Mouse (Mus musculus) telencephalon, adult 2 months (tissue): ENCODE data around the gene Kri1.
A peak's percentile ranks its signal among the peaks of the same experiment; 100 is the strongest.
"Not testable (repeated sequence)": the region's sequence is repeated elsewhere in the genome, so short reads cannot be mapped to it uniquely, and the experiment has no call there.

Experiments
- DNase-seq: peaks from one replicate; pipeline ENCODE4 v3.0.0-alpha.2; 2011; ENCODE audit warnings: low read depth, low spot score

Kri1 gene

DNA sequence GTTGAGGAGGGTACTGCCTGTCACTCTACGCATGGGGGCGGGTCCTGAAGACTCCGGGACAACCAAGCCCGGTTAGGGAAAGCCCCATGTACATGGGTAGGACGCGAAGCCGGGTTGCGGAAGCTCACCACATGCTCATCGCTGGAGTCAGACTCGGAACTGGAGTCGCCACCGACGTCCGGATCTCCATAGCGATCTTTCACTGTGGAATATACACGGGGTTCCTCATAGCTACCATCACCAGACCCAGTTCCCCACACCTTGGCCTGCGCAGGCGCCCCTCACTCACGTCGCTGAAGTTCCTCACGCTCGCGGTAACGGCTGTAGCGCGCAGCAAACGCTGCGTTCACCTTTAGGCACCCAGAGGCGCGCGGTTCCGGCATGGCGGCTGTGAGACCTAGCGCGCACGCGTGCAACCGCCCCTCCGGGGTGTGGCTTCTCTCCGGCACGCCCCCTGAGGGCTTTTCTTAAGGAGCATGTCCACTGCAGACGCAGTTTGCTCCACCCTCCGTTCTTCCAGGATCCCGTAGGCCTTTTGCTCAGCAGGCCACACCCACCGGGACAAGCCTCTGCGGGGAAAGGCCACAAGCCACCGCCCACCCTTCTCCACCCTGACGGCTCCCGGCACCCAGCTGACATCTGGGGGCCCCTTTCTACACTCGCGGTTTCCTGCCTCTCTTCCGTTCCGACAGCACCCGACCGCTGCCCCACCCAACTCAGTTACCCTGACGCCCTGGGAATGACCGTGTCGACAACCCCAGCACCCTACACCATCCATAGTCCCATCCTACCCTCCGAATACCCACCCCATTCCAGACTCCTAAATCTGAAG is at the start of gene Kri1:
Gene Kri1, minus strand, starts transcription at position 399 of the 832 bp plus-strand sequence.
- DNase-seq: peak; percentile 98

DNA sequence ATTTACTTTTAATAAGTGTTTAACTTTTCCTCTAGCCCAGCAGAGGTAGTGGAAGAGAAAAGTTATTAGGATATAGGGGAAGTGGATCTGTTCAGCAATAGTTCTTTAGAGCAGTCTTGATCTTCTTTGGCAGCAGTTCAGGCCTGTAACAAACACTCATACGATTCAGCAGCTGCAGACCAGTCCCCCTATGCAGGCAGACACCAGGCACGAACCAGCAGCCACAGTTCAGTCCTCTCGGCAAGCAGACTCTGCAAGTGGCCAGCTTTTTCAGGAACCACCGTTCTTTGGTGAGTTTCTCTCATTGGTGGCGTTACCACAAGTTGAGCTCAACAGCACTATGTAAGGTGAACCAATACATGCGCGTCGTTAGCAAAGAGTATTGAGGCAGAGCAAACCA is 48.7 kb upstream of the Kri1 start:
- DNase-seq: no peak

DNA sequence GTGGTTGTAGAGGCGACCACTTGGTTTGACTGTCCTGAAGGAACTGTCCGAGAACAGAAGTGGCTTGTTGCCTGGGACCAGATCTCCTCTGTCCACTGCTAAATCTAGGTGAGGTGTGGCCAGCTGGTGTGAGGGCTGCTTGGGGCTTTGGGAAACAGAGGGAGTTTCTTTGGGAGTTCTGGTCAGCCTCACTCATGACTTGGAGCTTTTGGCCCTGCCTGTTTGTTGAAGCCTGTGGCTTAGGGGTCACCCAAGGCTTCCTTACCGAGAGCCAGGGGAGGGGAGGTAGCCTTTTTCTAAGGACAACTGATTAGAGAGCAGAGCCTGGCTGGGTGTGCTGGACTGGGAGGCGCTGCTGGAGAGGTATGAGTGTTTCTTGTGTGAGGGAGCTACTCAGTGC is 47.6 kb upstream of the Kri1 start:
- no peak for DNase-seq

DNA sequence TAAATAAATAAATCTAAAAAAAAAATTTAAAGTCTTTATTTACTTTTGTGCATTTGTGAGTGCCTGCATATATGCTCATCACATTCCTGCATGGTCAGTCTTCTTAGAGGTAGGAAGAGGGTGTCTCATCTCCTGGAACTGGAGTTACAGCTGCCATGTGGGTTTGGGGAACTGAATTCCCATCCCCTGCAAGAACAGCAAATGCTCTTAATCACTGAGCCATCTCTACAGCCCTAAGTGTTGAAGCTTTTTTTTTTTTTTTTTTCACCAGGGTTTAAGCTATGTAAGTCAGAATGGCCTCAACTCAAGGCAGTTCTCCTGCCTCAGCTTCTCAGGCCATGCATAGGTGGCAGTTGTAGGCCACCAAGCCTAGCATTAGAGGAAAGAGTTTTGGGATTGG is 47.0 kb upstream of the Kri1 start:
- no peak for DNase-seq

DNA sequence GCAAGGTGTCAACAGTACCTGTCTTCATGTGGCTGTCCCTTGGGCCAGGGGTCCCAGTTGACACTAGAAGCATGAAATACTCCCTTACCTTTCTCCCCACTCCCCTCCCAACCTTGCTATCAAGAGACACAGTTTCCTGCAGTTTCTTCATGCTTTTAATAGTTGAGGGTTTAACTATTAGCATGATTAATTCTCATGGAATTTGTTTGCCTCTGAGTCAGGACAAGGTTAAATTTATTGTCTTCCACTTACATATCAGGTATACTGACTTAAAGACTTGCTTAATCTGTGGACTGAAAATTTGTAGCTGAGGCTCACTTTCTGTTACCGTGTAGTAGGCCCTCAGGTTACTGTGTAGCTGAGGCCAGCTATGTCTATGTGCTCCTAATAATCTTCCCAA is 45.8 kb upstream of the Kri1 start:
- DNase-seq: no peak

DNA sequence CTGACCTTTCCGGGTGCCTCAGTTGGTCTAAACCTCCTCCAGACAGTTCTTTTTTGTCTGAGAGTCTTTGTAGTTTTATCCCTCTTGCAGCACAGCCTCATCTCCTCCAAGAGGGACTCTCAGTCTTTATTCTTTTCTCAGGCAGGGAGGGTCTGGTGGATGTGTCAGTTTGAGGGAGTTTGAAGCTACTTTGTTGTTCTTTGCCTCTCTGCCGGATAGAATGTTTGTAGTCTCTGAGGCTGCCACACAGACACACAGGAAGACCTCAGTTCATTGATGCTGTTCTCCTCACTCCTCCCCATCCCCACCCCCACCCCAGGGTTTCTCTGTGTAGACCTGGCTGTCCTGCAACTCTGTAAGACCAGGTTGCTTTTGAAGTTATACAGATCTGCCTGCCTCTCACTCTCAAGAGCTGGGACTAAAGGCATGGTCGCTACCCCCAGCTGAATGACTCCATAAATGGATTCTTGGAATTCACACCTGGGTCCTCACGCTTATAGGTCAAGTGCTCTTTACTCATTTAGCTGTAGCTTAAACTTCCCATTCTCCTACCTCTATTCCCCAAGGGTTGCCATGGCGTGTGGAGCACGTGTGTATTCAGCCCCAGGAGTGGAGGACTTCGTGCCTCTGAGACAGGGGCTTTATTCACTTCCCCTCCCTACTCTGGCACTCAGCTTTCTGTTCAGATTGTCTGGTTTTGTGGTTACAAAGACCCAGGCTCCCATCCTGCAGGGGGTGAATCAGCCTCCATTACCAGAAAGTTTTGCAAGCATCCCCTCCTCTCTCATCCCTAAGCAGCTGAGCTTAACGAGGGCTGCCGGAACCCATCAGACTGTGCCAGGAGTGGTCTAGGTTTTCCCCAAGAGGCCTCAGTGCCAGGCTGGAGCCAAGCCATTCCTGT is 44.6 kb upstream of the Kri1 start:
- no peak for DNase-seq

DNA sequence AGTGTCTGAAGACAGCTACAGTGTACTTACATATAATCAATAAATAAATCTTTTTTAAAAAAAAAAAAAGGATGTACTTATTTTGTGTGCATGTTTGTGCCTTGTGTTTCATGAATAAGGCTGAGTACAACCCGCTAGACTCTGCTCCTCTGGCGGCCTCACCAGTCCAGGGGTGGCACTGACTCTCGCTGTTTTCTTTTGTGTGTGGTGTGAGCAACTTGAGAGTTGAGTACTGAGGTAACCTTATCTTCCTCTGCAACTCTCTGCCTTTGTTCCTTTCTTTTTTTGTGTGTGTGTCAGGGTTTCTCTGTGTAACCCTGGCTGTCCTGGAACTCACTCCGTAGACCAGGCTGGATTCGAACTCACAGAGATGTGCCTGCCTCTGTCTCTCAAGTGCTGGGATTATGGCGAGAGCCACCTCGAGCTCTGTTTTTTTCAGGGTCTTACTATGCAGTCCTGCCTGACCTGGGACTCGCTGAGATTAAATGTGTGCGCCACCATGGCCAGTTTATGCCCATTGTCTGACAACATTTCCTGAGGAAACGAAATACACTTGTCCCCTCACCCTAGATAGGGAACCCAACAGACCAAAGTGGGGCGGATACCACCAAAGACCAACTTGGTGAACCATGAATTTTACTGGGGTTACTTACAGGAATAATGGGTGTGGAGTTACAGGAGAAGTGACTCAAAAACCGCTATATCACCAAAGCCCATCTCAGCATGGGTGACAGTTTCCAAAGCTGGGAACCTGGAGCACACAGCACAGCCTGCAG is 43.8 kb upstream of the Kri1 start:
- DNase-seq: no peak

DNA sequence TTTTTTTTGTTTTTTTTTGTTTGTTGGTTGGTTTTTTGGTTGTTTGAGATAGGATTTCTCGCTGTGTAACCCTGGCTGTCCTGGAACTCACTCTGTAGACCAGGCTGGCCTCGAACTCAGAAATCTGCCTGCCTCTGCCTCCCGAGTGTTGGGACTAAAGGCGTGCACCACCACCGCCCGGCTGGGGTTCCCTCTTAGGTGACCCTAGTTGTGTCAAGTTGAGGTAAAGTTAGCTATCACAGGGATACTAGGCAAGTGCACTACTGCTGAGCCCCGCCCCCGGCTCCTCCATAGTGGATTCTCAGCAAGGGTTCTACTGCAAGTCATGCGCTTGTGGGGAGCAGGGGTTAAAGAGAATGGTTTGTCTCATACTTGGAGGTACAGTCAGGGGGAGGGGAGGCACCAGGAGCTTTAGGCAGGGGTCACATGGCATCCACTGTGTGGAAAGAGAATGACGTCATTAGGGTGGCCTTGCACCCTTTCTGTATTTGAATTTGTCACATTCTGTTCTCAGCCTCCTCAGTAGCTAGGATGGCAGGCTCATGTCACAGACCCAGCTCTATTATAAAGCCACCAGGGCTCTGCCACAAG is 42.0 kb upstream of the Kri1 start:
- DNase-seq: no peak

DNA sequence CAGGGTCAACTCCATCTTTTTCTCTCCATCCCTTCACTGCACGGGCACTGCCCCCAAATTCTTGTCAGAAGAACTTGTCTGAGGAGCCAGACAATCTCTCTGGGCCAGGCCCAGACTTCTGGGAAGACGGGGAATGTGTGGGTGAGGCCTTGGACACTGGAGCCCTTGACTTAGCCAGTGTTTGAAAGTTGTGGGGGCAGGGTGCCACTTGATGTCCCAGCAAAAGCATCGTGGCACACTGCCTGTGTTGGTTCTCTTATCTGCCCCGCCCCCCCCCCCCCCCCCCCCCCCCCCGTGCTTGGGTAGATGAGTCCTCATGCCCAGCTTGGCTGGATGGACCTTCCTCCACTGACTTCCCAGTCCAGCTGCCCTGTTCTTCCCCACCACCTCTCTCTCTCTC is 41.3 kb upstream of the Kri1 start:
- no peak for DNase-seq

DNA sequence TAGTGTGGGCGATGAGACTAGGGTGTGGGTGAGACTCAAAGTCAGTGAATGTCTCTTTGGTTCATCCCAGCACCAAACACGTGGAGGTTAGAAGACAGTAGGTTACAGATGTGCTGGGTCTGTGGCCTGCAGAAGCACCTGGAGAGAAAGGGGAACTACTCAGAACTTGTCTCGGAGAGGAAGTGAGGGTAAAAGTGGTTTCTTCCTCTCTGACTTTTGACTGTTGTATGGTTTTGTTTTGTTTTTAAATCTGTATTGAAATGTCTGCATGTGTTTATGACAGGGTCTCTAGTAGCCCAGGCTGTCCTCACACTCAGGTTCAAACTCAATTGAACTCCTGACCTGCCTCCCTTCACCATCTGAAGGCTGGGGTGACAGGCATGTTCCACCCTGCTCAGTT is 40.3 kb upstream of the Kri1 start:
- no peak for DNase-seq

DNA sequence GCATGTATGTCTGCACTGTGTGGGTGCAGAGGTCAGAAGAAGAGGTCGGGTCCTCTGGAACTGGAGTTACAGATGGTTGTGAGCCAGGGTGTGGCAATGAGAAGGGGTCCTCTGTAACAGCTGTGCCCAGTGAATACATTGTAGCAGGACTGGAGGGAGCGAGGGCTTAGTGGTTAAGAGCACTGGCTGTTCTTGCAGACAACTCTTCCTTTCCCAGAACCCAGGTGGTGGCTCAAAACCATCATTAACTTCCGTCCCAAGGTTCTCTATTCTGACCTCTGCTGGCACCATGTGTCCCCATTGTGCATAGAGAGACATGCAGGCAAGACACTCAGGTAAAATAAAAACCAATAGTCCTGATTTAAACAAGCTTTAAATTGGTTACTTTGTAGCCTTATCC is 39.8 kb upstream of the Kri1 start:
- DNase-seq: no peak

DNA sequence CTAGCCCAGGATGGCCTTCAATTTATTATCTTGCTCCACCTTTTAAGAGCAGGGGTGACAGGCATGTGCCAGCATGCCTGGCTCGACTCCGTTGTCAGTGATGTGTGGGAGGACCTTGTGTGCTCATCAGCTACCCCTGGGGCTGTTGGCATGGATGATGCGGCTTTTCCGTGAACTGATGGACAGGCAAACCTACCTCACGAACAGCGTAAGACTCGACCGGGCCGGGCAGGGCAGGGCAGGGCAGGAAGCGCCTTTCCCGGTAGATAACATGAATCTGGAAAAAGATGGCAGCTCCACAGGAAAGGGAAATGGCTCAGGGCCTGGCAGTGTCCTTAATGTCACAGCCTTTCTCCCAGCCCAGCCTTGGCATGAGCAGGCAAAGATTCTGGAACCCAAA is 36.5 kb upstream of the Kri1 start:
- DNase-seq: no peak

DNA sequence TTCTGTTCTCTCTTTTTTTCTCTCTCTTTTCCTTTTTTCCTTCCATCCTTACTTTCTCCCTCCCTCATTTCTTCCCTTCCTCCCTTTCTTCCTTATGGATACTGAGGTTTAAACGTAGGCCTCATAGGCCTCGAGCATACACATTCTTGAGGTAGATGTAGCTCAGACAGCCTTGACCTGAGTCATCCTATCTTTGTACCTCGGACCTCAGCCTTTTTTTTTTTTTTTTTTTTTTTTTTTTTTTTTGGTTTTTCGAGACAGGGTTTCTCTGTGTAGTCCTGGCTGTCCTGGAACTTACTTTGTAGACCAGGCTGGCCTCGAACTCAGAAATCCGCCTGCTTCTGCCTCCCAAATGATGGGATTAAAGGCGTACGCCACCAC is 35.1 kb upstream of the Kri1 start:
- not testable (repeated sequence) for DNase-seq

DNA sequence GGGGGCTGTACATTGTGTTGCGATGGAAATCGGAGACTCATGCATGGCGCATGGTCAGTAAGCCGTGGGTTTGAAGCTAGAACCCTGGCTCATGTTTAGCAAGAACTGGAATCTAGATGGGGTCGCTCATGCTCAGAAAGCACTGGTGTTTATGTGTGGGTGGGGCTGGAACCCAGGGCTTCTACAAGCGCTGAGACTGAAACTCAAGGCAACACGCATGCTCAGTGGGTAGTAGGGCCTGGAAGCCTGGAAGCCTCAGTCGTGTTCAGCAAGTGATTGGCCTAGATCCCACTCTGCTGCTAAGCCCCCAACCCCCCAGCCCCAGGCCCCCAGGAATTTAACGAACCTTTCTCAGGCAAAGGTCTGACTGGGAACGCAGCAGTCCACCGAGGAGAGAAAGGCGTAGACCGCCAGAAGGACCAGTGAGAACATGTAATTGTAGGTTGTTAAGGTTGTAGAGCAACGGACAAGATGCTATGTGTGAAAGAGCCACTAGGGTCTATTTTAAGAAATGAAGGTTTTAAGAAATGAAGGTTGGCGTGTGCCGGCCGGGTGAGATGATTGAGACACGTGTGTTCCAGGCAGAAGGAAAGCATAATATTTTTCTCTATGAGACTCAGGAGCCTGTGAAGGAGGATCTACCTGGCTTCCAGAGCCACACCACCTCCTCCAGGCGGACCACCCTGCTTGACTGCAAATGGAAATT is 34.6 kb upstream of the Kri1 start:
- peak; percentile 38 for DNase-seq

DNA sequence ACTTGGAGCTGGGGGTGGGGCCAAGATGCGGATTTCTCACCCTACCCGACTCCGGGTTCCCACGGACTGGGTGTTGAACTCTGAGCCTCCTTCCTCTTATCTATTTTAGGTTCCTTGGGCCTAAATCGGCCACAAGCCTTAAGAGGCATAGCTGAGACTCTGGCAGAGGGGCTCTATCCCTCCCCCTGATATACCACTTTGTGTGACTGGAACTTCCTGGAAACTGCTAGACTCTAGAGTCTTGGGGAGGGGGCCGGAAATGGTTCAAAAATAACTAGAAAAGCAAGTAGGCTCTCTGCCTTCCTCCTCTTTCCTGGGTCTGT is 33.7 kb upstream of the Kri1 start:
- DNase-seq: no peak

DNA sequence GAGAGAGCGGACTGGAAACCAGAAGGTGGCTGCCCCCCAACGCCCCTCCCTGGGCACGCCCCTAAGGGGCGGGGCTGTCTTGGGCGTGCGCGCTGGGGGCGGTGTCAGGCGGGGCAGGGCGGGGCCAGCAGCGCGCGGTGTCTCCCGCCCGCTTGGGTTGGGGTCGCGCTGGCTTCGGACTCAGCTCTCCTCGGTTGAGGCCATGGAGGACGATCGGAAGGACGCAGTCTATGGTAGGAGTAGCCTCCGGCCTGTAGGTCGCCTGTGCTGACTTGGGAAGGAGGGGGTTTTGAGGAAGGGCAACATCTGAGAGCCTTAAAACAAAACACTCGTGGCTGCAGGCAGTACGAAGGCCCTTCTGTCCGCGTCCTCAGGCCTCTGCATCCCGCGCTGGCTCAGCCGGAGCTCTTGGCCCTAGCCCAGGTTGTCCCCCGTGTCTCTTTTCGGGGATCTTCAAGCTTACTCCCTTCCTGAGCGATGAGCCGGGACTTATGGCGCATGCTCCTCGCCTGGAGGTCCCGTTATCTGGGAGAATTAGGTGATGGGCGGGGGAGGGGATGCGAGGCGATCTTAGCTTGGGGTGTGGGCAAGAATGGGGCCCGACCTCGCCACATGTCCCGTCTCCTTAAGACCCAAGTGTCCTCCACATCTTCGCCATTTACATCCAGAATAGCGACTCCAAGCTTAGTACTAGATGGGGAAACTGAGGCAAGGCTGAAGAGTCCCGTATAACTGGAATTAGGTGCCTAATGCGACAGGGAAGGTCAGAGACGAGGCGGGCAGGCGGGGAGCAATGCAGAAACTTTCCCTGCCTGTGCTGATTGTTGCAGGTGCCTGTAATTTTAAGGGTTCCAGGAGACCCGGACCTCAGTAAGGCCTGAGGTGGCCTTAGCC is 33.1 kb upstream of the Kri1 start, which contains the start of gene Slc44a2:
Gene Slc44a2, plus strand, starts transcription at position 80 of the 894 bp plus-strand sequence.
- DNase-seq: peak; percentile 39

DNA sequence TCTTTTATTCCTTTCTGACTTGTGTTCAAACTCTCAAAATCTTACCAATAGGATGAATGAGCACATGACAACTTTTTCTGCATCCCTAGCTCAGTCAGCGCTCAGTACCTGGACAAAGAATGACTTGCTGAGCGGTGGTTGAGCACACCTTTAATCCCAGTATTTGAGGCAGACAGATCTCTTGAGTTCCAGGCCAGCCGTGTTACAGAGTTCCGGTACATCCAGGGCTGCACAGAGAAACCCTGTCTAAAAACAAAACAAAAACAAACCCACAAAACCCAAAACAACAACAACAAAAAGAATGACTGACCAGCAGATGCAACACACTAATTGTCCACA is 32.5 kb upstream of the Kri1 start:
- no peak for DNase-seq

DNA sequence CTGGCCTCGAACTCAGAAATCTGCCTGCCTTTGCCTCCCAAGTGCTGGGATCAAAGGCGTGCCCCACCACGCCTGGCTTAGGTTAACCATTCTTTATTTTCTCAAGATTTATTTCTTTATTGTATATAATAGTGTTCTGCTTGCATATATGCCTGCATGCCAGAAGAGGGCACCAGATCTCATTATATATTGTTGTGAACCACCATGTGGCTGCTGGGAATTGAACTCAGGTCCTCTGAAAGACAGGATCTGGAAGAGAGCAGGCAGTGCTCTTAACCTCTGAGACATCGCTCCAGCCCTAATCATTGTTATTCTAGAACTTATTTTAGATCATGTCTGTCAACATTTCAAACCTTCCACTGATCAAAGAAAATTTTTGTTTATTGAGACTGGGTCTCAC is 31.7 kb upstream of the Kri1 start:
- DNase-seq: no peak

DNA sequence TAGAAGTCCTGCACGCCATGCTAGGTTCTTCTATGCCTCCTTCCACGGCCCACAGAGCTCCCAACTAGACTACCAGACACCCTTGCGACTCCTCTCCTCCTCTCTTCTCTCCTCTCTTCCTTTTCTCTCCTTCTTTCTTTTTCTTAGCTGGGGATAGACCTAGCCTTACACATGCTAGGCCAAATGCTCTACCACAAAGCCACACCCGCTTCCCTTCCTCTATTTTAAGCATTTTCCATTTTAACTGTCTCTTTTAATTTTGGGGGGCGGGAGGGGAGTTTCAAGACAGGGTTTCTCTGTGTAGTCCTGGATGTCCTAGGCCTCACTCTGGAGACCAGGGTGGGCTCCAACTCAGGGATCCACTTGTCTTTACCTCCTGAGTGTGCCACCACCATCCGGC is 31.0 kb upstream of the Kri1 start:
- DNase-seq: no peak

DNA sequence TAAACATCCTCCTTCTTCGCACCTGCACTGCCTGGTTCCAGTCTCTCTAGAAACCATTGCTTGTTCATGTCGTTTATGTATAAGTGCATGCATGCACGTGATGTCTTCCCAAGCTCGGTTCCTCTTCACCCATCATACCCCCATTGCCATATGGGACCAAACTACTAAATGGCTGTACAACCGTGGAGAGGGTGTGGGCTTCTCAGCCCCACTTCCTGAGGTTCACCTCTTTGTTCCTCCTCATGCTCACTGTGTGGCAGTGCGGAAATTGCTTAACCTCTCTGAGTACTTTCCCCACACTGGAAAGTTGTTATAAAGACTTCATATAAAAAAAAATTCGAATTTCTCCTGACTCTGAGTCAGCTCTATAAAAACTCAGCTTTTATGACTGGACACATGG is 28.9 kb upstream of the Kri1 start:
- no peak for DNase-seq
